16 mouse cellular contexts compared by ENCODE assay signal in genomic region chr3:109243491-109243890, GRCm38 (mm10).
"Had no signal": no experiment of that assay in that cellular context is flagged by ENCODE, and none has a peak within 500 bp of the region (broad histone marks: within the 10 kb centered on the region; RNA-seq: fewer than 3 reads in every experiment).

No protein-coding gene starts in this region.

- H3K9ac ChIP-seq: neural tube, embryonic 13.5 days; neural tube, embryonic 15.5 days; stomach, embryonic 15.5 days had no signal

- DNase-seq: retina, postnatal 1 day; right cerebral cortex, adult 18-20 months; right cerebral cortex, postnatal 14 days; right cerebral cortex, postnatal 25 days; right cerebral cortex, postnatal 4 days; spleen, adult 18-20 months; thymus, adult 18-20 months; thymus, adult 2 months; thymus, postnatal 14 days; thymus, postnatal 25 days; thymus, postnatal 36 days; thymus, postnatal 4 days had no signal

- H3K4me3 ChIP-seq: neural tube, embryonic 13.5 days; neural tube, embryonic 15.5 days; stomach, embryonic 15.5 days had no signal

- H3K4me2 ChIP-seq: neural tube, embryonic 13.5 days; neural tube, embryonic 15.5 days; stomach, embryonic 15.5 days had no signal

- H3K9me3 ChIP-seq: stomach, embryonic 15.5 days had no signal

- H3K27ac ChIP-seq: neural tube, embryonic 13.5 days; neural tube, embryonic 15.5 days; stomach, embryonic 15.5 days; stomach, postnatal 0 days had no signal

- H3K4me1 ChIP-seq: neural tube, embryonic 13.5 days; neural tube, embryonic 15.5 days; stomach, embryonic 15.5 days had no signal

- H3K27me3 ChIP-seq: neural tube, embryonic 13.5 days; neural tube, embryonic 15.5 days; stomach, embryonic 15.5 days had no signal

- H3K36me3 ChIP-seq: neural tube, embryonic 13.5 days; neural tube, embryonic 15.5 days; stomach, embryonic 15.5 days had no signal
